Mouse (Mus musculus): ENCODE results near the gene Kif1b. TPM values are rescaled to one million over a fixed set of nuclear protein-coding genes. Genes with fewer than 3 reads are reported as not detected.

The Kif1b gene
- polyA plus RNA-seq, 1 experiment from 2014 or later: 50.7 TPM

DNA sequence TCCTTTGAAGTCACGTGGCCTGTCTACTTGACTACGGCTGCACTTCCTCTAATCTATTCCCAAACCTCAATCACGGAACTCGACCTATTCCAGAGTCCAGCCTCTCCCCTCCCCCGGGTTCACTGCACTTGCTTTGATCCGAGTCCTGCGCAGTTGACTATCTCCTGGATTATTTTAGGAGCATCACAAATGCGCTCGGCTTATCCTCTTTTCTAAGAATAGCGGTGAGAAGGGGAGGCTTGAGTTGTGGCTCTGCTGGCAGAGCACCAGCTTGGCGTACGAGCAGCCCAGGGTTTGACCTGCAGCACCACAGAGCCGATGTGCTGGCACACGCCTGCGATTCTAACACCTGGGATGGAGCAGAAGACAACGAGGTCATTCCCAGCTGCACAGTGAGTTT lies 16.2 kb upstream of the Kif1b start:
- no peak for ATAC-seq (ENCODE audit: insufficient number of reproducible peaks, insufficient read depth, low FRiP score, low read depth)
- Histone ChIP-seq H3K4me3 (ENCODE audit: low read depth, low read length) (no peak overlapping the region), H3K36me3 (ENCODE audit: control insufficient read depth, insufficient read depth, low read length) (peaks cover 9% of the 10 kb centered on the region; the same call in 1 of the 2 replicates), H3K27me3 (ENCODE audit: control insufficient read depth, insufficient read depth, low read length) (no peaks in the 10 kb centered on the region), H3K4me2 (replicated peaks; ENCODE audit: low read depth, low read length) (no peak overlapping the region), H3K9ac (replicated peaks; ENCODE audit: low read depth, low read length) (no peak overlapping the region), H3K4me1 (ENCODE audit: control insufficient read depth, insufficient read depth, low read length) (no peaks in the 10 kb centered on the region), H3K9me3 (ENCODE audit: control insufficient read depth, low read depth, low read length) (no peaks in the 10 kb centered on the region), H3K27ac (ENCODE audit: low read length) (no peak overlapping the region)
- 82% methylated on average over 16 of the region's 16 CpGs for WGBS

DNA sequence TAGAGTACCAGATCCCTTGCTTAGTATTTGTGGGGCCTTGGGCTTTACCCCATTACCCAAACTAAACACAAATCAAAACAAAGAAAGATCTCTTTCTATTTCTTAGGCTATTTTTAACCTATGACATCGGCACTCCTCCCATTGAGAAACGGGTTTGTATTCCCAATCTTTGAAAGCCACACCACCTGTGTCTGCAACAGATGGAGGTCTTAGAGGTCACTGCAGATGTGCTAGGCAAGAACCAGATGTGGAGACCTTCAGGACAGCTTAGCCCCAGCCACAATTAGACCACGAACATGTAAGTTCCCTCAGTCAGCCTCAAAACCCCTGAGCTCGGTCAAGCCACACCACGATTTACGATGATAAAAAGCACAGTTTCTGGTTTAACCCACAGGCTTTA lies 15.2 kb upstream of the Kif1b start:
- 72% methylated on average over 6 of the region's 6 CpGs for WGBS
- no peak overlapping the region for H3K27ac ChIP-seq (ENCODE audit: low read length)
- ATAC-seq (ENCODE audit: insufficient number of reproducible peaks, insufficient read depth, low FRiP score, low read depth): no peak
- no peak overlapping the region for H3K4me3 ChIP-seq (ENCODE audit: low read depth, low read length)
- H3K9me3 ChIP-seq (ENCODE audit: control insufficient read depth, low read depth, low read length): no peaks in the 10 kb centered on the region
- no peaks in the 10 kb centered on the region for H3K4me1 ChIP-seq (ENCODE audit: control insufficient read depth, insufficient read depth, low read length)
- H3K27me3 ChIP-seq (ENCODE audit: control insufficient read depth, insufficient read depth, low read length): no peaks in the 10 kb centered on the region
- H3K36me3 ChIP-seq (ENCODE audit: control insufficient read depth, insufficient read depth, low read length): 0 out of 2 replicates have a peak, but pooled peaks cover 2% of the 10 kb centered on the region
- H3K4me2 ChIP-seq (replicated peaks; ENCODE audit: low read depth, low read length): no peak overlapping the region
- H3K9ac ChIP-seq (replicated peaks; ENCODE audit: low read depth, low read length): no peak overlapping the region

DNA sequence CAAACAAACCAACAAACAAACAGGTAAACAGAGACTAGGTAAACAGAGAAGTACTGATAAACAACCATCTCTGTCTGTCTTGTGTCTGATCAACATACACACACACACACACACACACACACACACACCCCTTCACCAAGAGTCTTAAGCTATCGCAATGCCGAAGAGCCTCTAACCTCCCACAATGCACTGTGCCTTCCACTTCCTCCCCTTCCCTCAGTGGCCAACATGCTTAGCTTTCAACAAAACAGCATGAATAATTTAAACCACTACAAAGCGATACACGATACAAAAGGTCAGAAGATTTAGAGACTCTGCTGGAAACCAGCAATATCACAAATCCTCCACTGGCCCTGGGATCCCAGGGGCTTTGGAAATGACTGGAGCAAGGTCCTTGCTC lies 14.8 kb upstream of the Kif1b start:
- H3K36me3 ChIP-seq (ENCODE audit: control insufficient read depth, insufficient read depth, low read length): 0 out of 2 replicates have a peak, but pooled peaks cover under 1% of the 10 kb centered on the region
- H3K4me2 ChIP-seq (replicated peaks; ENCODE audit: low read depth, low read length): no peak overlapping the region
- no peaks in the 10 kb centered on the region for H3K9me3 ChIP-seq (ENCODE audit: control insufficient read depth, low read depth, low read length)
- no peak overlapping the region for H3K9ac ChIP-seq (replicated peaks; ENCODE audit: low read depth, low read length)
- H3K4me3 ChIP-seq (ENCODE audit: low read depth, low read length): no peak overlapping the region
- H3K27ac ChIP-seq (ENCODE audit: low read length): no peak overlapping the region
- ATAC-seq (ENCODE audit: insufficient number of reproducible peaks, insufficient read depth, low FRiP score, low read depth): no peak
- no peaks in the 10 kb centered on the region for H3K4me1 ChIP-seq (ENCODE audit: control insufficient read depth, insufficient read depth, low read length)
- WGBS: 87% methylated on average over 4 of the region's 4 CpGs
- H3K27me3 ChIP-seq (ENCODE audit: control insufficient read depth, insufficient read depth, low read length): no peaks in the 10 kb centered on the region

DNA sequence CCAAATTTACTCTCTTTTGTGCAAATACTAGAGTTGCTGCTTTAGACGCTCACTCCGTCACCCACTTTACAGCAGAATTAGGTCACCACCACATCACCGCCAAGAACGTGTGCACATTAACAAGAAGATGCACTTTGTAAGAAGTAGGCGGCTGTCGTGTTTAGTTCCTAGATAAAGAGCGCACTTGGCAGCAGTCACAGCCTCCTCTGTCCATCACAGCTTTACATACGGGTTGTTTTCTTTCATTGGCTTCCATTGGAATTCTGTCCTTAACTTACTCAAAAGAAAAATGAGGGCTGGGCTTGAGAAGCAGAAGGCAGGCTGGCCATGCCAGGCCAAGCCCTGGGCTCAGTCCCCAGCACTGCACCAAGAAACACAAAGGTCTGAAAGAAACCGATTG lies 11.6 kb upstream of the Kif1b start:
- no peaks in the 10 kb centered on the region for H3K9me3 ChIP-seq (ENCODE audit: control insufficient read depth, low read depth, low read length)
- H3K4me1 ChIP-seq (ENCODE audit: control insufficient read depth, insufficient read depth, low read length): no peaks in the 10 kb centered on the region
- H3K36me3 ChIP-seq (ENCODE audit: control insufficient read depth, insufficient read depth, low read length): no peaks in the 10 kb centered on the region
- H3K9ac ChIP-seq (replicated peaks; ENCODE audit: low read depth, low read length): no peak overlapping the region
- H3K4me2 ChIP-seq (replicated peaks; ENCODE audit: low read depth, low read length): no peak overlapping the region
- no peak for ATAC-seq (ENCODE audit: insufficient number of reproducible peaks, insufficient read depth, low FRiP score, low read depth)
- no peak overlapping the region for H3K27ac ChIP-seq (ENCODE audit: low read length)
- H3K4me3 ChIP-seq (ENCODE audit: low read depth, low read length): no peak overlapping the region
- H3K27me3 ChIP-seq (ENCODE audit: control insufficient read depth, insufficient read depth, low read length): no peaks in the 10 kb centered on the region
- 63% methylated on average over 9 of the region's 9 CpGs for WGBS

DNA sequence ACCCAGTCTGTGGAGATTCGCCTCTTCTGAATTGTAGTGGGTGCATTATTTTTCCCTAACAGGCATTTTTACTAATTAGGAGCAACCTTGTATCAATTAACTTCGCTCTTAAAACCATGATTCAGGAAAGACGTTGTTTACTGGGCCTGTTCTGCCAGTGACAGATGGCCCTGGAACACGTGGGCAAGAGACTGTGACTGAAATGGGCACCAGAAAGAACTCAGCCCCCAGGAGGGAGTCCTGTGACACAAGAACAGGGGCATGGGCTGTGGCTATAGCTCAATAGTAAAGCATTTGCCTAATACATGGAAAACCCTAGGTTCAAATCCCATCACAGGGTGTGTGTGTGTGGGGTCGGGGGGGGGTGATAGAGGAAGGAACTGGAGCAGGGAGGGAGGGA lies 9.9 kb upstream of the Kif1b start:
- Histone ChIP-seq H3K27me3 (ENCODE audit: control insufficient read depth, insufficient read depth, low read length) (no peaks in the 10 kb centered on the region), H3K36me3 (ENCODE audit: control insufficient read depth, insufficient read depth, low read length) (no peaks in the 10 kb centered on the region), H3K9me3 (ENCODE audit: control insufficient read depth, low read depth, low read length) (no peaks in the 10 kb centered on the region), H3K4me2 (replicated peaks; ENCODE audit: low read depth, low read length) (no peak overlapping the region), H3K4me1 (ENCODE audit: control insufficient read depth, insufficient read depth, low read length) (no peaks in the 10 kb centered on the region), H3K9ac (replicated peaks; ENCODE audit: low read depth, low read length) (no peak overlapping the region), H3K4me3 (ENCODE audit: low read depth, low read length) (no peak overlapping the region), H3K27ac (ENCODE audit: low read length) (no peak overlapping the region)
- 44% methylated on average over 5 of the region's 5 CpGs for WGBS
- no peak for ATAC-seq (ENCODE audit: insufficient number of reproducible peaks, insufficient read depth, low FRiP score, low read depth)

DNA sequence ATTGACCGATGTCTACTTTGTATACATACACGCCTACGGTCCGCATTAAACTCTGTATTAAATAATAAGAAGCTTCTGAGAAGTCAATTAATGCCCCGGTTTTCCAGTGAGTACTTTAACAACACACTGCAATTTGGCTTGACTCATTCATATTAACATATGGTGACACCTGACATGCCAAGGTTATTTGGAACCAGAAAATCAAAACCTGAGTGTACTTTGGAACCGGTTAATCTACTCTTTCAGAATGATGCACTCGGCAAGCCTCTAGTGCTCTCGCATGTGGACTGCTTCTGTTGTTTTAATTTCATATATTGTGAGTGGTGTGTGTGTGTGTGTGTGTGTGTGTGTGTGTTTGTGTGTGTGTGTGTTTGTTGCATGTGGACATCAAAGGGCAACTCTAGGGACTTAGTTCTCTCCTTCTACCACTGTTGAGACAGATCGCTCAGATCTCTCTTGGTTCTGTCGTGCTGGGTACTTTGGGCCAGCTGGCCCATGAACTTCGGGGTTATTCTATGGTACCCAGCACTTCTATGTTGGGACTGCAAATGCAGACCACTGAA lies 6.9 kb upstream of the Kif1b start:
- no peak overlapping the region for H3K27ac ChIP-seq (ENCODE audit: low read length)
- no peak overlapping the region for H3K9ac ChIP-seq (replicated peaks; ENCODE audit: low read depth, low read length)
- WGBS: 75% methylated on average over 11 of the region's 11 CpGs
- no peaks in the 10 kb centered on the region for H3K27me3 ChIP-seq (ENCODE audit: control insufficient read depth, insufficient read depth, low read length)
- ATAC-seq (ENCODE audit: insufficient number of reproducible peaks, insufficient read depth, low FRiP score, low read depth): 0 out of 2 replicates have a peak, but pooled peaks have one; percentile 49
- H3K36me3 ChIP-seq (ENCODE audit: control insufficient read depth, insufficient read depth, low read length): no peaks in the 10 kb centered on the region
- H3K9me3 ChIP-seq (ENCODE audit: control insufficient read depth, low read depth, low read length): no peaks in the 10 kb centered on the region
- no peak overlapping the region for H3K4me2 ChIP-seq (replicated peaks; ENCODE audit: low read depth, low read length)
- no peak overlapping the region for H3K4me3 ChIP-seq (ENCODE audit: low read depth, low read length)
- no peaks in the 10 kb centered on the region for H3K4me1 ChIP-seq (ENCODE audit: control insufficient read depth, insufficient read depth, low read length)

DNA sequence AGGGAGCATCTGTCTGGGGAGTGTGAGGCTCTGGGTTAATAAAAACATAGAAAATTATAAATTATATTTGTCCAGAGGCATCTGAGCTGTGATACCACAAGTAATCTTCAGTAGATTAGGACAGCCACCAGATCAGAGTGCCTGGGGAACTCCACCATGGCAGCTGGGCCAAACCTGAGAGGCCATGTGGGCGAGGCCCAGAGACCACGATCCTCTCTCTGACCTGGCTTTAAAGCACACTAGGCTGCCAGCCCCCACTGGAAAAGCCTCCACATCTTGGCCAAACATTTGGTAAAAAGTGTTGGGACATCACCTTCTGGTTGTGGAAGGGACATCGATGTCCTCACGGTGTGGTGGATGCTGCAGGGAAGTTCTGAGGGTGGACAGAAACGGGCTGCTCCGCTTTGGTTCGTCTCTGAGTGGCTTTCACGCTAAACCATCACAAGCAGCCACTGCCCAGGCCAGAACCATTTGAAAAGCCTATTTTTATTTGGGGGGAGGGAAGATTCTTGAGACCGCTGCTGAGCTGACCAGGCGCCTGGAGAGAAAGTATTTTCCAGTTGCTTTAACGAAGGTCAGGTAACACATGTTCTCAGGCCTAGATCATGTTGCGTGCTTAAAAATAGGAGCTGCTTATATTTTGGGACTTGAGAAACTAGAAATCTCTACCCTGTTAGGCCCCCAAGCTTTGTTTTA lies 6.2 kb upstream of the Kif1b start:
- Histone ChIP-seq H3K27ac (ENCODE audit: low read length) (no peak overlapping the region; the same call in 1 of the 2 replicates), H3K9ac (replicated peaks; ENCODE audit: low read depth, low read length) (no peak overlapping the region), H3K27me3 (ENCODE audit: control insufficient read depth, insufficient read depth, low read length) (no peaks in the 10 kb centered on the region), H3K4me3 (ENCODE audit: low read depth, low read length) (no peak overlapping the region), H3K4me1 (ENCODE audit: control insufficient read depth, insufficient read depth, low read length) (no peaks in the 10 kb centered on the region), H3K36me3 (ENCODE audit: control insufficient read depth, insufficient read depth, low read length) (no peaks in the 10 kb centered on the region), H3K4me2 (replicated peaks; ENCODE audit: low read depth, low read length) (no peak overlapping the region), H3K9me3 (ENCODE audit: control insufficient read depth, low read depth, low read length) (no peaks in the 10 kb centered on the region)
- ATAC-seq (ENCODE audit: insufficient number of reproducible peaks, insufficient read depth, low FRiP score, low read depth): no peak
- 78% methylated on average over 12 of the region's 12 CpGs for WGBS

DNA sequence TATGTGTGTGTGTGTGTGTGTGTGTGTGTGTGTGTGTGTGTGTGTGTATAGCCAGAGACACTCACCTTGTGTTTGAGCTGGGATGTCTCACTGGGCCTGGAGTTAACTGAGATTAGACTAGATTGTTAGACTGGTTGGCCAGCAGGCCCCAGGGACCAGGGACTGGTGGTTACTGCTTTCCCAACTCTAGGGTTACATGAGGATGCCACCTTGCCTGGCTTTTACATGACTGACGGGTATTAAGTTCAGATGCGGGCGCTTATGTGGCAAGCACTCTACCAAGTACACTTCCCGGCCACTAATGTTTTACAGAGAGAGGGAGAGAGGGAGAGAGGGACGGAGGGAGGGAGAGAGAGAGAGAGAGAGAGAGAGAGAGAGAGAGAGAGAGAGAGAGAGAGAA lies 4.5 kb upstream of the Kif1b start:
- H3K9me3 ChIP-seq (ENCODE audit: control insufficient read depth, low read depth, low read length): no peaks in the 10 kb centered on the region
- no peak overlapping the region for H3K9ac ChIP-seq (replicated peaks; ENCODE audit: low read depth, low read length)
- no peak overlapping the region for H3K4me3 ChIP-seq (ENCODE audit: low read depth, low read length)
- H3K36me3 ChIP-seq (ENCODE audit: control insufficient read depth, insufficient read depth, low read length): no peaks in the 10 kb centered on the region
- no peak for ATAC-seq (ENCODE audit: insufficient number of reproducible peaks, insufficient read depth, low FRiP score, low read depth)
- H3K4me2 ChIP-seq (replicated peaks; ENCODE audit: low read depth, low read length): no peak overlapping the region
- H3K27me3 ChIP-seq (ENCODE audit: control insufficient read depth, insufficient read depth, low read length): no peaks in the 10 kb centered on the region
- no peak overlapping the region for H3K27ac ChIP-seq (ENCODE audit: low read length)
- H3K4me1 ChIP-seq (ENCODE audit: control insufficient read depth, insufficient read depth, low read length): no peaks in the 10 kb centered on the region
- 85% methylated on average over 5 of the region's 5 CpGs for WGBS

DNA sequence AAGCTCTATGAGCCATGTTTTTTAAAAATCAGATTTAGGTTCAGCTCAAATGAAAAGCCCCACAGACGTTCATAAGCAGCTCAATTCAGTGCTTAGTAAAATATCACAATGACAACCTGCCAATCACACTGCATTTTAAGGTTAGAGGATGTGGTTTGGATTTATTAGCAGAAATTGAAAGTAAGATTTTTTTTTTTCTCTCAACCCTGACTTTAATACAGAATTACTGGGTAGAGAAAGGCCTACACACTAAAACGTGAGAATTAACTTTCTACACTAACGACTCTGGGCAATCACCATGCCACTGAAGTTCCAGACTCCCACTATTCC lies 963 bp upstream of the Kif1b start:
- Histone ChIP-seq H3K4me3 (ENCODE audit: low read depth, low read length) (peak overlapping the region; percentile 96), H3K9me3 (ENCODE audit: control insufficient read depth, low read depth, low read length) (no peaks in the 10 kb centered on the region), H3K27me3 (ENCODE audit: control insufficient read depth, insufficient read depth, low read length) (no peaks in the 10 kb centered on the region), H3K9ac (replicated peaks; ENCODE audit: low read depth, low read length) (peak overlapping the region; percentile 45; the same call in 1 of the 2 replicates), H3K27ac (ENCODE audit: low read length) (no peak overlapping the region), H3K4me2 (replicated peaks; ENCODE audit: low read depth, low read length) (peak overlapping the region; percentile 85), H3K4me1 (ENCODE audit: control insufficient read depth, insufficient read depth, low read length) (no peaks in the 10 kb centered on the region), H3K36me3 (ENCODE audit: control insufficient read depth, insufficient read depth, low read length) (no peaks in the 10 kb centered on the region)
- WGBS: 60% methylated on average over 3 of the region's 3 CpGs
- ATAC-seq (ENCODE audit: insufficient number of reproducible peaks, insufficient read depth, low FRiP score, low read depth): no peak
